Mouse (Mus musculus): ENCODE data around the gene Kdm4a.

Gene Kdm4a

GRCm38 (mm10) chr4:118115132-118115531, 64.7 kb downstream of the Kdm4a start:
- DNase-seq (ENCODE audit: low spot score), result no peak

- no peak for DNase-seq (ENCODE audit: low spot score)
Measured at GRCm38 (mm10) chr4:118112601-118113000, 67.2 kb downstream of the Kdm4a start.

- DNase-seq (ENCODE audit: low spot score), result no peak
Measured at GRCm38 (mm10) chr4:118109649-118110048, 70.2 kb downstream of the Kdm4a start.

GRCm38 (mm10) chr4:118108779-118109178, 71.1 kb downstream of the Kdm4a start:
- DNase-seq (ENCODE audit: low spot score), result no peak

GRCm38 (mm10) chr4:118105256-118106053, 74.4 kb downstream of the Kdm4a start:
- DNase-seq (ENCODE audit: low spot score), result no peak

- peak; percentile 11 for DNase-seq (ENCODE audit: low spot score)
Measured at GRCm38 (mm10) chr4:118103280-118103830, 76.5 kb downstream of the Kdm4a start.

- no peak for DNase-seq (ENCODE audit: low spot score)
Measured at GRCm38 (mm10) chr4:118101497-118101896, 78.3 kb downstream of the Kdm4a start.

GRCm38 (mm10) chr4:118099637-118100364, 80.0 kb downstream of the Kdm4a start:
- DNase-seq (ENCODE audit: low spot score), result no peak

GRCm38 (mm10) chr4:118098571-118098970, 81.3 kb downstream of the Kdm4a start:
- DNase-seq (ENCODE audit: low spot score), result no peak

GRCm38 (mm10) chr4:118096069-118096468, 83.8 kb downstream of the Kdm4a start:
- DNase-seq (ENCODE audit: low spot score), result peak; percentile 5

- no peak for DNase-seq (ENCODE audit: low spot score)
Measured at GRCm38 (mm10) chr4:118092784-118093457, 86.9 kb downstream of the Kdm4a start.

GRCm38 (mm10) chr4:118090449-118090848, 89.4 kb downstream of the Kdm4a start:
- DNase-seq (ENCODE audit: low spot score), result no peak

GRCm38 (mm10) chr4:118089939-118090338, 89.9 kb downstream of the Kdm4a start:
- peak; percentile 35 for DNase-seq (ENCODE audit: low spot score)

GRCm38 (mm10) chr4:118088771-118089170, 91.1 kb downstream of the Kdm4a start:
- DNase-seq (ENCODE audit: low spot score), result no peak

All from adipocyte (in vitro differentiated cells).